Mouse (Mus musculus): Measurements from ENCODE around the gene Wdr4. TPM values are rescaled to one million over a fixed set of nuclear protein-coding genes. Genes with fewer than 3 reads are reported as not detected.
A peak's percentile ranks its signal among the peaks of the same experiment; 100 is the strongest.

The Wdr4 gene
- polyA plus RNA-seq, 1 experiment from 2014 or later, result 76.7 TPM

GRCm38 (mm10) chr17:31525816-31526215 is 6.0 kb upstream of the Wdr4 start:
- peaks cover 74% of the 10 kb centered on the region for H3K36me3 ChIP-seq
- 100% methylated on average over 3 of the region's 3 CpGs for whole genome bisulfite sequencing

GRCm38 (mm10) chr17:31525114-31525513 is 5.3 kb upstream of the Wdr4 start:
- H3K36me3 ChIP-seq, result peaks cover 72% of the 10 kb centered on the region
- H3K4me3 ChIP-seq, result no peak overlapping the region
- whole genome bisulfite sequencing, result 96% methylated on average over 4 of the region's 4 CpGs
- no peaks in the 10 kb centered on the region for H3K27me3 ChIP-seq (ENCODE audit: low read depth, poor library complexity, severe bottlenecking)
- no peak overlapping the region for H3K27ac ChIP-seq (replicated peaks)
- DNase-seq (ENCODE audit: low spot score), result no peak
- peaks cover 17% of the 10 kb centered on the region for H3K4me1 ChIP-seq
- H3K9me3 ChIP-seq (replicated peaks), result no peaks in the 10 kb centered on the region

More at GRCm38 (mm10) chr17:31525816-31526215, 6.0 kb upstream of the Wdr4 start:
- no peak overlapping the region for H3K4me3 ChIP-seq
- DNase-seq (ENCODE audit: low spot score), result no peak
- no peaks in the 10 kb centered on the region for H3K27me3 ChIP-seq (ENCODE audit: low read depth, poor library complexity, severe bottlenecking)
- H3K4me1 ChIP-seq, result peaks cover 11% of the 10 kb centered on the region
- H3K9me3 ChIP-seq (replicated peaks), result no peaks in the 10 kb centered on the region
- no peak overlapping the region for H3K27ac ChIP-seq (replicated peaks)

DNA sequence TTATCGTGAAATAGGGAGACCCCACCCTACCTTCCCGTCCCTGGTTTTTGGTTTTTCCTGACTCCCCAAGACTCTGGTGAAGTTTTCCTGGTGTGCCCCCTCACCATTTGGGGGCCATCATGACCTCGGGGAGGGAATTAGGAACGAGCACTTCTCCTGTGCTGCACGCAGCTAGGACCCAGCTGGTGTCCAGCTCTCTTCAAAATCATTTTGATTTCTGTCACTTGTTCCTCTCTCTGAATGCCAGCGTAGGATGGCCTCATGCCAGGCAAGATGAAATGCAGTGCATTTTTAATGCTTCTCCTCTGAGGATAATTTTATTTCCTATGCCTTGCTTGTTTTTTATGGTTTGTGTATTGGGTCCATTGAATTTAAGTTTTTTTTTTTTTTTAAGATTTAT is 2.2 kb upstream of the Wdr4 start:
- peaks cover 23% of the 10 kb centered on the region for H3K4me1 ChIP-seq
- WGBS, result 91% methylated on average over 6 of the region's 6 CpGs
- peaks cover 44% of the 10 kb centered on the region for H3K36me3 ChIP-seq
- no peak overlapping the region for H3K27ac ChIP-seq (replicated peaks)
- H3K9me3 ChIP-seq (replicated peaks), result no peaks in the 10 kb centered on the region
- DNase-seq (ENCODE audit: low spot score), result no peak
- no peak overlapping the region for H3K4me3 ChIP-seq
- no peaks in the 10 kb centered on the region for H3K27me3 ChIP-seq (ENCODE audit: low read depth, poor library complexity, severe bottlenecking)

DNA sequence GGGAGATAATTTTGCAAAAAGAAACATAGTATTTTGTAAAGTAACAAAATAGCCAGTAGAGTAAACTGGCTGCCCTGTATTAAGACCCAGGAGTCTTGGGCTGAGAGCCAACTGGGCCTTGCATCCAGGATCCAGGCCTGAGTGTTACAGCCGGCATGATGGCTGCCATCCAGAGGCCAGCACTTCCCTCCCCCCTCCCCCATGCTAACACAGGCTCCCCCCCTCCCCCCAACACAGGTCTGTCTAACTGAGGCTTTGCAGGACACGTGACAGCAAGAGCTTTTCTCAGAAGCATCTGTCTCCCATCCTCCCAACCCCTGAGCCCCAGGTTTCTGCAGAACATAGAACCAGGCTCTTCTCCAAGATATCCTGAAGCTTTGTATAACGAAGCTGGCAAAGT is 1.1 kb upstream of the Wdr4 start:
- no peak overlapping the region for H3K27ac ChIP-seq (replicated peaks)
- H3K27me3 ChIP-seq (ENCODE audit: low read depth, poor library complexity, severe bottlenecking), result no peaks in the 10 kb centered on the region
- H3K4me1 ChIP-seq, result peaks cover 23% of the 10 kb centered on the region
- no peaks in the 10 kb centered on the region for H3K9me3 ChIP-seq (replicated peaks)
- peaks cover 38% of the 10 kb centered on the region for H3K36me3 ChIP-seq
- WGBS, result 19% methylated on average over 3 of the region's 3 CpGs
- H3K4me3 ChIP-seq, result peak overlapping the region; percentile 85
- DNase-seq (ENCODE audit: low spot score), result no peak

GRCm38 (mm10) chr17:31519344-31519945 is 335 bp downstream of the Wdr4 start:
- Histone ChIP-seq H3K36me3 (peaks cover 24% of the 10 kb centered on the region), H3K9me3 (replicated peaks) (no peaks in the 10 kb centered on the region), H3K27ac (replicated peaks) (peak overlapping the region; percentile 89), H3K4me3 (peak overlapping the region; percentile 85), H3K27me3 (ENCODE audit: low read depth, poor library complexity, severe bottlenecking) (no peaks in the 10 kb centered on the region), H3K4me1 (peaks cover 23% of the 10 kb centered on the region)
- WGBS, result 2% methylated on average over 7 of the region's 7 CpGs
- no peak for DNase-seq (ENCODE audit: low spot score)

DNA sequence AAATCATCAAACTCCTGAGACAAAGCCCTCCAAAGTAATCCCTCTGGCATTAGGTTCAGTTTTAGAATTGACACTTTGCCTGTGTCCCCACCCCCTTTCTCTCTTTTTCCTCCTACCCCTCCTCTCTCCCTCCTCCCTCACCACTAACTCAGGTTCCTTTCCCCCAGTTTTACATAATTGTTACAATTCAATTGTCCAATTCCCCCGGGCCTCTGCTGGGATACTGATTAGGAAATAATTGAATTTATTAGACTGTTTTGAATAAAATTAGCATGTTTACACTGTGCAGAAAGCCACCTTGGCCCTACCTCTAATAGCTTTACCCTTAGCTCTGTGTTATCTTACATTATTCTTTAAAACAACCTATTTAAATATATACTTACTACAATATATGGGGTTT is 5.1 kb downstream of the Wdr4 start:
- H3K27ac ChIP-seq (replicated peaks), result no peak overlapping the region
- DNase-seq (ENCODE audit: low spot score), result no peak
- no peaks in the 10 kb centered on the region for H3K9me3 ChIP-seq (replicated peaks)
- H3K27me3 ChIP-seq (ENCODE audit: low read depth, poor library complexity, severe bottlenecking), result no peaks in the 10 kb centered on the region
- 78% methylated on average over 1 of the region's 1 CpGs for WGBS
- peaks cover 18% of the 10 kb centered on the region for H3K4me1 ChIP-seq
- peaks cover 12% of the 10 kb centered on the region for H3K36me3 ChIP-seq
- H3K4me3 ChIP-seq, result no peak overlapping the region

GRCm38 (mm10) chr17:31512593-31512992 is 7.2 kb downstream of the Wdr4 start:
- peaks cover 15% of the 10 kb centered on the region for H3K4me1 ChIP-seq
- peak overlapping the region; percentile 83 for H3K4me3 ChIP-seq
- no peak for DNase-seq (ENCODE audit: low spot score)
- H3K27me3 ChIP-seq (ENCODE audit: low read depth, poor library complexity, severe bottlenecking), result no peaks in the 10 kb centered on the region
- H3K36me3 ChIP-seq, result peaks cover 32% of the 10 kb centered on the region
- H3K27ac ChIP-seq (replicated peaks), result peak overlapping the region; percentile 92
- H3K9me3 ChIP-seq (replicated peaks), result no peaks in the 10 kb centered on the region
- WGBS, result 22% methylated on average over 6 of the region's 6 CpGs

DNA sequence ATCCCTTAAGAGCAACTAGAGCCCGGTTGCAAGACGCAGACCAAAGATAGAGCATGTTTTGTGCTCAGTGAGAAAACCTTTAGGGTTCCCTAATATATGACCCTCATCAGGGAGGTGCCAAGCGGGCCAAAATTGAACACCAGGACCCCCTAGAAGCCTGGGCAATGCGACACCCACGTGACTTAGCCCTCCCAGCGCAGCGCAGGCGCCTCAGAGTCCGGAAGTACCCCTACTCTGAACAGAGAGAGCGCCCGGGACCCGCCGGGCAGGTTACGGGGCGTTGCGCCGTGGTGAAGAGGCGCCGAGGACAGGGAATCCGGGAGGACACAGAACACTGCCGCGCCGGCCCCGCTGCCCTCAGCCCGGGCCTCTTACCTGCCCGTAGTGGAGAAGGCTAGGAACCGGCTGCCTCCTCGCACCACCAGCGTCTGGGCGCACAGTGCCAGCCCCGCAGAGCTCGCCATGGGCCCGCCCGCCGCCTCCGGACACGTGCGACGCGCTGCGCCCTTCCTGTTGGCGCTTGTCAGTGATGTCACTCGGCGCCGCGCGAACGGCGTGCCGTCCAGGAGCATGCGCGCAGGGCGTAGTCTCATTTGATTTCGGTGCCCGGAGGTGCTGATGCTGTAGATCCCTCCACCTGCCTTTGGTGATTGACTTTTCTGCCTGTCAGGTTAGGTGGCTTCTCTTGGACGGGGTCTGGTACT is 7.8 kb downstream of the Wdr4 start:
- peak; percentile 91 for DNase-seq (ENCODE audit: low spot score)
- WGBS, result under 1% methylated on average over 56 of the region's 56 CpGs
- Histone ChIP-seq H3K4me1 (peaks cover 15% of the 10 kb centered on the region), H3K36me3 (peaks cover 39% of the 10 kb centered on the region), H3K27ac (replicated peaks) (peak overlapping the region; percentile 92), H3K9me3 (replicated peaks) (no peaks in the 10 kb centered on the region), H3K4me3 (peak overlapping the region; percentile 83), H3K27me3 (ENCODE audit: low read depth, poor library complexity, severe bottlenecking) (no peaks in the 10 kb centered on the region)

GRCm38 (mm10) chr17:31510944-31511343 is 8.8 kb downstream of the Wdr4 start:
- Histone ChIP-seq H3K9me3 (replicated peaks) (no peaks in the 10 kb centered on the region), H3K4me3 (peak overlapping the region; percentile 83), H3K27me3 (ENCODE audit: low read depth, poor library complexity, severe bottlenecking) (no peaks in the 10 kb centered on the region), H3K36me3 (peaks cover 49% of the 10 kb centered on the region), H3K4me1 (peaks cover 15% of the 10 kb centered on the region), H3K27ac (replicated peaks) (0 out of 2 replicates have a peak overlapping the region, but pooled peaks have one; percentile 92)
- DNase-seq (ENCODE audit: low spot score), result no peak
- WGBS, result 92% methylated on average over 6 of the region's 6 CpGs

DNA sequence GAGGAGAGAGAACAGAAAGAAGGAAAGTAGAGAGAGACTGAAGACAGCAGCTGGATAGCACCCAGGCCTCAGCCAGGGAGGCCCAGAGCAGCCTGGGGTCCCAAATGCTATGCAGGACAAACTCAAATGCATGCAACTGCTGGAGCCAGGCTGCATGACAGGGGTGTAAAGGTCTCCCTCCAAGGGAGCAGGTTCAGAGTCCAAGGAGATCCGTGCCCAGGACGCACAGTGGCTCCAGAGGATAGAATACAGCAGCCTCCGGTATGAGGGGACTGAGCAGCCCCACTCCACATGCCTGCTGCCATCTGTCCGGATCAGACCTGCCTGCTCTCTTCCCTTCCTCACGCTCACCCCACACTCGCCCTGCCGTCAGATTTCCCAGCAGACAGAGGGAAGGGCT is 13.5 kb downstream of the Wdr4 start:
- Histone ChIP-seq H3K36me3 (peaks cover 95% of the 10 kb centered on the region), H3K27me3 (ENCODE audit: low read depth, poor library complexity, severe bottlenecking) (no peaks in the 10 kb centered on the region), H3K4me3 (no peak overlapping the region), H3K27ac (replicated peaks) (no peak overlapping the region), H3K4me1 (peaks cover 17% of the 10 kb centered on the region), H3K9me3 (replicated peaks) (no peaks in the 10 kb centered on the region)
- DNase-seq (ENCODE audit: low spot score), result no peak
- WGBS, result 93% methylated on average over 7 of the region's 7 CpGs

DNA sequence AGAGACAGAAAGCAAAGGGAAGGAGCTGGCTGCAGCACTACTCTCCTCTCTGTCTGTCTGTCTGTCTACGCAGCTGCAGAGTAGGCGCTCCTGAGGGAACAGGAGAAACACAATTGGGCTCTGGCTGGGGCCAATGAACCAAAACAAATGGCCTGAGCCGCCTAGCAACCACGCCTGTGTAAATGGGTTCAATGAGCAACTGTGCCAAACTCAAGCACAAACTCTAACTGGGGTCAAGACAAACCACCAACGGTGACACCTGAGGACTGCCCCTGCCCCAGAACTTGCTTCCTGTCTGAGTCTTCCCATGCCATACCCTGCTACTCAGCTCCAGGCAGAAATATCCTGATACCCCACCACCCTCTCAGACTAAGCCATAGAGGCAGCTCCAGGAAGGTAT is 14.8 kb downstream of the Wdr4 start:
- 62% methylated on average over 5 of the region's 5 CpGs for WGBS
- H3K27ac ChIP-seq (replicated peaks), result peak overlapping the region; percentile 42; the same call in 1 of the 2 replicates
- H3K36me3 ChIP-seq, result peaks cover 99% of the 10 kb centered on the region
- H3K9me3 ChIP-seq (replicated peaks), result no peaks in the 10 kb centered on the region
- H3K4me3 ChIP-seq, result no peak overlapping the region
- no peak for DNase-seq (ENCODE audit: low spot score)
- no peaks in the 10 kb centered on the region for H3K27me3 ChIP-seq (ENCODE audit: low read depth, poor library complexity, severe bottlenecking)
- peaks cover 15% of the 10 kb centered on the region for H3K4me1 ChIP-seq

DNA sequence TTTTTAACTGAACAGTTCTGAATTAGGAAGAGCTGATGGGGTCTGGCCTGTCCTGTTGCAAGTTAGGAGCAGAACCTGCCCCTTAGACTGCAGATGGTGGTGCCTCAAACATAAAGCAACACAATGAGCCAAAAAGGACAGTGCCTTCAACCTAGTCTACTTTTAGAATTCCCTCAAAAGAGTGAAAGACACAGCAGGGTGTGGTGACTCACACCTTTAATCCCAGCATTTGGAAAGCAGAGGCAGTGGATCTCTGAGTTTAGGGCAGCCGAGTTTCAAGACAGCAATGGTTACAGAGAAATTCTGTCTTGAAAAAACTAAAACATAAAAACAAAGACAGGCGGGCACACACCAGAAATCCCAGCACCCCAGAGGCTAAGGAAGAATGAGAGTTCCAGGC is 15.8 kb downstream of the Wdr4 start:
- no peaks in the 10 kb centered on the region for H3K27me3 ChIP-seq (ENCODE audit: low read depth, poor library complexity, severe bottlenecking)
- no peak overlapping the region for H3K27ac ChIP-seq (replicated peaks)
- WGBS, result 82% methylated on average over 2 of the region's 2 CpGs
- H3K4me1 ChIP-seq, result peaks cover 15% of the 10 kb centered on the region
- H3K4me3 ChIP-seq, result no peak overlapping the region
- no peak for DNase-seq (ENCODE audit: low spot score)
- H3K9me3 ChIP-seq (replicated peaks), result no peaks in the 10 kb centered on the region
- H3K36me3 ChIP-seq, result peaks cover 99% of the 10 kb centered on the region

GRCm38 (mm10) chr17:31503337-31503736 is 16.4 kb downstream of the Wdr4 start:
- Histone ChIP-seq H3K4me1 (peaks cover 15% of the 10 kb centered on the region), H3K36me3 (peaks cover 100% of the 10 kb centered on the region), H3K27ac (replicated peaks) (no peak overlapping the region), H3K9me3 (replicated peaks) (no peaks in the 10 kb centered on the region), H3K27me3 (ENCODE audit: low read depth, poor library complexity, severe bottlenecking) (no peaks in the 10 kb centered on the region), H3K4me3 (no peak overlapping the region)
- 94% methylated on average over 12 of the region's 12 CpGs for WGBS
- DNase-seq (ENCODE audit: low spot score), result no peak

All from midbrain, embryonic 10.5 days (tissue).